ENCODE assay signal across 9 mouse cellular contexts in genomic region chr3:79287699-79288458, GRCm38 (mm10). TPM values are rescaled to one million over a fixed set of nuclear protein-coding genes. Genes with fewer than 3 reads are reported as not detected.
DNase-seq lines count a peak whose midpoint lies in the region; ATAC-seq and TF ChIP-seq lines count a peak whose summit lies in the region.
"Had no signal": no experiment of that assay in that cellular context is flagged by ENCODE, and none has a peak within 500 bp of the region (broad histone marks: within the 10 kb centered on the region; RNA-seq: fewer than 3 reads in every experiment).

No protein-coding gene starts in this region.

- no peak for ATAC-seq in heart, embryonic 13.5 days (ENCODE audit: extremely low read depth, insufficient number of reproducible peaks, low FRiP score, low TSS enrichment)
- ATAC-seq in midbrain, embryonic 16.5 days = peak; percentile 9; the same call in 1 of the 2 replicates

- H3K36me3 ChIP-seq in heart, embryonic 13.5 days = no peaks in the 10 kb centered on the region
- H3K36me3 ChIP-seq in midbrain, embryonic 16.5 days (ENCODE audit: control insufficient read depth, insufficient read depth, low read length) = no peaks in the 10 kb centered on the region

- DNase-seq in layer of hippocampus, adult 2 months (ENCODE audit: low spot score in 2 of 2) = no peak
- no peak for DNase-seq in layer of hippocampus, postnatal 36 days
- DNase-seq in kidney, postnatal 36 days = peak; percentile 60 to 82
- DNase-seq in frontal cortex, postnatal 10 days (ENCODE audit: low spot score in 2 of 2) = no peak
- DNase-seq in thymus, postnatal 10 days (ENCODE audit: low spot score in 2 of 2) = no peak

- H3K4me3 ChIP-seq in layer of hippocampus, adult 2 months = peak overlapping the region; percentile 98
- H3K4me3 ChIP-seq in brown adipose tissue, adult 24 weeks (ENCODE audit: insufficient read depth, low read depth, low read length) = peak overlapping the region; percentile 96
- H3K4me3 ChIP-seq in heart, embryonic 13.5 days = peak overlapping the region; percentile 94
- H3K4me3 ChIP-seq in midbrain, embryonic 16.5 days (ENCODE audit: low read depth, low read length) = peak overlapping the region; percentile 94

- peaks cover 14% of the 10 kb centered on the region for H3K4me1 ChIP-seq in brown adipose tissue, adult 24 weeks (ENCODE audit: control insufficient read depth, insufficient read depth, insufficient read length, low read length)
- peaks cover 35% of the 10 kb centered on the region for H3K4me1 ChIP-seq in heart, embryonic 13.5 days
- H3K4me1 ChIP-seq in midbrain, embryonic 16.5 days (ENCODE audit: control insufficient read depth, insufficient read depth, low read length) = peaks cover 36% of the 10 kb centered on the region

- H3K9ac ChIP-seq in heart, embryonic 13.5 days = peak overlapping the region; percentile 97
- H3K9ac ChIP-seq in midbrain, embryonic 16.5 days (ENCODE audit: low read depth, low read length) = peak overlapping the region; percentile 88

- no peaks in the 10 kb centered on the region for H3K27me3 ChIP-seq in heart, embryonic 13.5 days (replicated peaks)
- H3K27me3 ChIP-seq in midbrain, embryonic 16.5 days (ENCODE audit: control insufficient read depth, insufficient read depth, low read depth, low read length) = no peaks in the 10 kb centered on the region; the same call in 1 of the 2 replicates

- H3K4me2 ChIP-seq in heart, embryonic 13.5 days = peak overlapping the region; percentile 92
- peak overlapping the region; percentile 62 for H3K4me2 ChIP-seq in midbrain, embryonic 16.5 days (ENCODE audit: low read length)

- no peak for TF ChIP-seq CTCF in layer of hippocampus, adult 2 months (conservative IDR thresholded peaks at IDR 0.05)

- H3K9me3 ChIP-seq in heart, embryonic 13.5 days = no peaks in the 10 kb centered on the region
- no peaks in the 10 kb centered on the region for H3K9me3 ChIP-seq in midbrain, embryonic 16.5 days (replicated peaks; ENCODE audit: control insufficient read depth, low read length, poor library complexity, severe bottlenecking)

- WGBS in heart, embryonic 13.5 days = 16% methylated on average over 17 of the region's 17 CpGs
- 16% methylated on average over 17 of the region's 17 CpGs for WGBS in midbrain, embryonic 16.5 days

- peak overlapping the region; percentile 92 for H3K27ac ChIP-seq in layer of hippocampus, adult 2 months
- peak overlapping the region; percentile 83 for H3K27ac ChIP-seq in brown adipose tissue, adult 24 weeks (replicated peaks; ENCODE audit: low read depth, low read length)
- H3K27ac ChIP-seq in heart, embryonic 13.5 days (replicated peaks) = 0 out of 2 replicates have a peak overlapping the region, but pooled peaks have one; percentile 99
- H3K27ac ChIP-seq in midbrain, embryonic 16.5 days (ENCODE audit: low read length) = peak overlapping the region; percentile 93

RNA-seq across cellular contexts. Expression of gene Rapgef2, which starts 1.6 kb away (rescaled TPM):
- total RNA-seq in layer of hippocampus, adult 2 months (2021) = 100 to 1,000 TPM; 169 to 173 TPM
- 100 to 1,000 TPM; 155 to 161 TPM for total RNA-seq in layer of hippocampus, postnatal 36 days (2021)
- 6.6 and 8.9 TPM in 2 replicates for polyA plus RNA-seq in brown adipose tissue, adult 24 weeks (2012; ENCODE audit: insufficient read depth, insufficient read length, missing spikeins)
- 4.1 and 4.6 TPM in 2 replicates for polyA plus RNA-seq in heart, embryonic 13.5 days (2015; fragmentation: Nextera tagmentation; extraction: Ambion mirVana)
- polyA plus RNA-seq in midbrain, embryonic 16.5 days (2015; fragmentation: Nextera tagmentation; extraction: Ambion mirVana) = 15.5 and 15.6 TPM in 2 replicates

RNA-seq across cellular contexts. Expression of gene Gm17359, which starts 48.6 kb away (rescaled TPM):
- not detected for total RNA-seq in layer of hippocampus, adult 2 months (2021)
- not detected for total RNA-seq in layer of hippocampus, postnatal 36 days (2021)
- not detected in 2 replicates for polyA plus RNA-seq in brown adipose tissue, adult 24 weeks (2012; ENCODE audit: insufficient read depth, insufficient read length, missing spikeins)
- not detected in 2 replicates for polyA plus RNA-seq in heart, embryonic 13.5 days (2015; fragmentation: Nextera tagmentation; extraction: Ambion mirVana)
- polyA plus RNA-seq in midbrain, embryonic 16.5 days (2015; fragmentation: Nextera tagmentation; extraction: Ambion mirVana) = 0.25 TPM in 1 of 2 replicates, not detected in the other
- total RNA-seq: layer of hippocampus, adult 8-10 months had no signal

Comparison
In these comparisons a context has a peak if more than half of its experiments do, and no peak if none do; other contexts are left out.
1. DNase-seq: peak in kidney, postnatal 36 days (2 of 2); none in layer of hippocampus, adult 2 months (0 of 2), layer of hippocampus, postnatal 36 days (0 of 2), frontal cortex, postnatal 10 days (0 of 2) and thymus, postnatal 10 days (0 of 2).
2. Peak in every context shown above with its lines, with median percentiles within 50 percentile points of each other: H3K27ac ChIP-seq and H3K4me3 ChIP-seq.